Mouse (Mus musculus) neural tube, embryonic 11.5 days (tissue): ENCODE data around the gene Elmo1. TPM values are rescaled to one million over a fixed set of nuclear protein-coding genes. Genes with fewer than 3 reads are reported as not detected.

Experiments
- ATAC-seq: fragments of 200-750 bp; cut with Nextera tagmentation; 2 replicates; pipeline ENCODE4 v1.8.0; 2017; ENCODE audit warnings: moderate number of reproducible peaks, mild to moderate bottlenecking, moderate TSS enrichment, moderate library complexity; ENCODE audit not compliant: insufficient read depth, low FRiP score, low TSS enrichment
- DNase-seq: peaks from one replicate; pipeline ENCODE4 v3.0.0-alpha.2; 2015; ENCODE audit warnings: low spot score
- H3K27ac ChIP-seq: fragments of 300-500 bp; sonication (generic); 2 replicates; pipeline ENCODE4 v1.5.1; 2014; ENCODE audit warnings: low read depth, mild to moderate bottlenecking, low read length
- H3K27me3 ChIP-seq: fragments of 300-500 bp; sonication (generic); 2 replicates; pipeline ENCODE4 v1.6.1; 2014; ENCODE audit warnings: mild to moderate bottlenecking, low read length, mixed read lengths; ENCODE audit not compliant: control insufficient read depth, insufficient read depth
- H3K36me3 ChIP-seq: fragments of 300-500 bp; sonication (generic); 2 replicates; pipeline ENCODE4 v1.6.1; 2014; ENCODE audit warnings: mild to moderate bottlenecking, low read length, moderate library complexity, mixed read lengths; ENCODE audit not compliant: control insufficient read depth, insufficient read depth
- H3K4me1 ChIP-seq: fragments of 300-500 bp; sonication (generic); 2 replicates; pipeline ENCODE4 v1.6.1; 2014; ENCODE audit warnings: low read length, mixed read lengths; ENCODE audit not compliant: control insufficient read depth, insufficient read depth
- H3K4me2 ChIP-seq: fragments of 300-500 bp; sonication (generic); 2 replicates; pipeline ENCODE4 v1.6.1; 2014; ENCODE audit warnings: low read depth, mild to moderate bottlenecking, moderate library complexity
- H3K4me3 ChIP-seq: fragments of 300-500 bp; sonication (generic); 2 replicates; pipeline ENCODE4 v1.5.1; 2014; ENCODE audit warnings: low read depth, low read length
- H3K9ac ChIP-seq: fragments of 300-500 bp; sonication (generic); 2 replicates; pipeline ENCODE4 v1.6.1; 2014; ENCODE audit warnings: mild to moderate bottlenecking, low read length
- H3K9me3 ChIP-seq: fragments of 300-500 bp; sonication (generic); 2 replicates; pipeline ENCODE4 v1.6.1; 2016; ENCODE audit warnings: low read length; ENCODE audit not compliant: control insufficient read depth
- WGBS: fragments of 180-500 bp; shearing (Covaris S2); extraction: QIAGEN DNeasy Blood & Tissue Kit; methylation state at CpG from one replicate; pipeline ENCODE4 v1.1.7; 2014; 5-methylcytosine and 5-hydroxymethylcytosine counted together
- polyA plus RNA-seq: library from polyadenylated mRNA; unstranded; fragments of >200 nt; fragmentation: Nextera tagmentation; extraction: Ambion mirVana; gene quantifications from 2 replicates; pipeline ENCODE4 v1.2.1, GENCODE M21; 2014

The Elmo1 gene
- polyA plus RNA-seq, 1 experiment from 2014 or later: 28.7 TPM

GRCm38 (mm10) chr13:20290412-20290811 is 200.0 kb downstream of the Elmo1 start:
- Histone ChIP-seq H3K27ac (no peak overlapping the region), H3K36me3 (no peaks in the 10 kb centered on the region), H3K4me1 (no peaks in the 10 kb centered on the region), H3K4me2 (no peak overlapping the region), H3K9me3 (no peaks in the 10 kb centered on the region), H3K27me3 (no peaks in the 10 kb centered on the region), H3K4me3 (no peak overlapping the region), H3K9ac (no peak overlapping the region)
- no peak for ATAC-seq
- DNase-seq: no peak
- WGBS: 79% methylated on average over 10 of the region's 10 CpGs

- Histone ChIP-seq H3K36me3 (no peaks in the 10 kb centered on the region), H3K4me2 (no peak overlapping the region), H3K9me3 (no peaks in the 10 kb centered on the region), H3K4me3 (no peak overlapping the region), H3K4me1 (no peaks in the 10 kb centered on the region), H3K27me3 (no peaks in the 10 kb centered on the region), H3K9ac (no peak overlapping the region), H3K27ac (no peak overlapping the region)
- DNase-seq: peak; percentile 41
- ATAC-seq: no peak; the same call in 1 of the 2 replicates
- WGBS: 12% methylated on average over 5 of the region's 5 CpGs
These were observed 202.0 kb downstream of the Elmo1 start for GRCm38 (mm10) chr13:20292348-20292747.

- WGBS: 88% methylated on average over 16 of the region's 16 CpGs
- Histone ChIP-seq H3K27ac (no peak overlapping the region), H3K4me1 (no peaks in the 10 kb centered on the region), H3K4me2 (no peak overlapping the region), H3K4me3 (no peak overlapping the region), H3K9me3 (no peaks in the 10 kb centered on the region), H3K27me3 (no peaks in the 10 kb centered on the region), H3K9ac (no peak overlapping the region), H3K36me3 (no peaks in the 10 kb centered on the region)
- no peak for ATAC-seq
- no peak for DNase-seq
These were observed 205.0 kb downstream of the Elmo1 start for GRCm38 (mm10) chr13:20295278-20295970.

- H3K9ac ChIP-seq: no peak overlapping the region
- H3K27me3 ChIP-seq: no peaks in the 10 kb centered on the region
- DNase-seq (peak; percentile 77), ATAC-seq (no peak)
- H3K4me2 ChIP-seq: no peak overlapping the region
- no peaks in the 10 kb centered on the region for H3K9me3 ChIP-seq
- H3K36me3 ChIP-seq: no peaks in the 10 kb centered on the region
- 13% methylated on average over 3 of the region's 3 CpGs for WGBS
- no peaks in the 10 kb centered on the region for H3K4me1 ChIP-seq
- H3K27ac ChIP-seq: no peak overlapping the region
- no peak overlapping the region for H3K4me3 ChIP-seq
These were observed 207.4 kb downstream of the Elmo1 start for GRCm38 (mm10) chr13:20297841-20298240.

GRCm38 (mm10) chr13:20299424-20299823 is 209.0 kb downstream of the Elmo1 start:
- no peaks in the 10 kb centered on the region for H3K9me3 ChIP-seq
- no peak overlapping the region for H3K4me2 ChIP-seq
- peak; percentile 56 for DNase-seq
- ATAC-seq: no peak
- H3K36me3 ChIP-seq: no peaks in the 10 kb centered on the region
- H3K9ac ChIP-seq: no peak overlapping the region
- H3K27me3 ChIP-seq: no peaks in the 10 kb centered on the region
- 75% methylated on average over 3 of the region's 3 CpGs for WGBS
- no peaks in the 10 kb centered on the region for H3K4me1 ChIP-seq
- no peak overlapping the region for H3K27ac ChIP-seq
- no peak overlapping the region for H3K4me3 ChIP-seq

DNA sequence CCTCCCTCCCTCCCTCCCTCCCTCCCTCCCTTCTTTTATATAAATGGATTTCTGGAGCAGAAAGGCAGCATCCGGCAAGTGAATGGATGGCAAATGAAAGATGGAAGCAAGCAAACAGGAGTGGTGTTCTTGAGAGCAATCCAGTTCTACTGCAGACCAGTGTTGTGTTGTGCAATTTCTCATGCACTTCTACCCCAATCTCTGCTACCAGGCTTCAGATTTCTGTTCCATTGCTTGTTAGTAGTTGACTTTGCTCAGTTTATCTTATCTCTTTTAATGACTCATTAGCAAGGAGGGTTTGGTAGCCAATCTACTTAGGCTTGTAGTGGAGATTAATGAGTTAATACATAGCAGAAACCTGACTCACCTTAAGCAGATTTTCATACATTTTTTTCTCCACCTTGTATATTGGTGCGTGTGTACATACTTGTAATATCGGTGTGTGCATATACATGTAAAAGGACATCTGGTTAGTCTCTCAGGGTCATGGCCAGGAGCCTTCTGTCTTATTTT is 209.7 kb downstream of the Elmo1 start:
- ATAC-seq: no peak
- no peak overlapping the region for H3K27ac ChIP-seq
- WGBS: 79% methylated on average over 3 of the region's 3 CpGs
- H3K9me3 ChIP-seq: no peaks in the 10 kb centered on the region
- no peaks in the 10 kb centered on the region for H3K27me3 ChIP-seq
- no peak for DNase-seq
- H3K9ac ChIP-seq: no peak overlapping the region
- no peak overlapping the region for H3K4me2 ChIP-seq
- H3K36me3 ChIP-seq: no peaks in the 10 kb centered on the region
- H3K4me1 ChIP-seq: no peaks in the 10 kb centered on the region
- no peak overlapping the region for H3K4me3 ChIP-seq

- Histone ChIP-seq H3K4me1 (no peaks in the 10 kb centered on the region), H3K9me3 (no peaks in the 10 kb centered on the region), H3K27me3 (no peaks in the 10 kb centered on the region), H3K36me3 (no peaks in the 10 kb centered on the region), H3K4me2 (no peak overlapping the region), H3K27ac (no peak overlapping the region), H3K4me3 (no peak overlapping the region), H3K9ac (no peak overlapping the region)
- ATAC-seq (no peak), DNase-seq (no peak)
- 83% methylated on average over 3 of the region's 3 CpGs for WGBS
These were observed 210.2 kb downstream of the Elmo1 start for GRCm38 (mm10) chr13:20300626-20301025.

DNA sequence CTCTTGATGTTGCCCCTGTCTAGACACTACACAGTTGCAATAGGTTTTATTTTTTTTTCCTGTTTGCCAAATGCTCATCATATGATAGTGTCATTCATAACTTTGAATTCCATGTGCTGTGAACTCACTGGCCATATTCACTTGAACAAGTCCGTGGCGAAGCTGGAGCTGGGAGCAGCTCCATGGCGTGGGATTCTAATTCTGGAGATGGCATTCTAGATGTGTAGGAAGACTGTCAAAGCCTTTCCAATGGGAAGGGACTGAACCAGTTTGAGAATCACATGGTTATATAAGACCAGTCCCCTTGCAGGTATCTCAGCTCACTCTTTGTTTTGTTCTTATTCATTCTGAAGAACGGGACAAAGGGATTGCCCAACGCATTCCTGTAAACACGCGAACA is 211.4 kb downstream of the Elmo1 start:
- H3K9ac ChIP-seq: no peak overlapping the region
- WGBS: 92% methylated on average over 7 of the region's 7 CpGs
- no peak overlapping the region for H3K4me2 ChIP-seq
- H3K4me3 ChIP-seq: no peak overlapping the region
- no peaks in the 10 kb centered on the region for H3K4me1 ChIP-seq
- no peaks in the 10 kb centered on the region for H3K36me3 ChIP-seq
- DNase-seq: no peak
- no peaks in the 10 kb centered on the region for H3K9me3 ChIP-seq
- H3K27me3 ChIP-seq: no peaks in the 10 kb centered on the region
- H3K27ac ChIP-seq: no peak overlapping the region
- no peak for ATAC-seq

- Histone ChIP-seq H3K9me3 (no peaks in the 10 kb centered on the region), H3K4me1 (no peaks in the 10 kb centered on the region), H3K4me2 (no peak overlapping the region), H3K36me3 (no peaks in the 10 kb centered on the region), H3K4me3 (no peak overlapping the region), H3K27me3 (no peaks in the 10 kb centered on the region), H3K9ac (no peak overlapping the region), H3K27ac (no peak overlapping the region)
- ATAC-seq: no peak
- no peak for DNase-seq
- WGBS: 81% methylated on average over 4 of the region's 4 CpGs
These were observed 215.2 kb downstream of the Elmo1 start for GRCm38 (mm10) chr13:20305621-20306020.
